Mouse (Mus musculus) layer of hippocampus, postnatal 36 days (tissue): ENCODE results near the gene Tnpo3. TPM values are rescaled to one million over a fixed set of nuclear protein-coding genes. Genes with fewer than 3 reads are reported as not detected.

Experiments
- total RNA-seq, 2 experiments: library from RNA; stranded (reverse); gene quantifications; 2 replicates each; pipeline ENCODE4 v1.2.3; 2021

Tnpo3 gene
- total RNA-seq, 2 experiments from 2014 or later: 72.3 to 73.1 TPM

Other genes with a start within 250 kb of the Tnpo3 start
- gene Opn1sw, start 221.4 kb downstream of the Tnpo3 start, total RNA-seq: not detected
- 10 to 100 TPM; 62.7 to 64.8 TPM for gene Ccdc136, start 213.6 kb downstream of the Tnpo3 start, total RNA-seq
- gene Flnc, start 176.6 kb downstream of the Tnpo3 start, total RNA-seq: 1 to 10 TPM; 1.1 to 1.2 TPM
- 100 to 1,000 TPM; 242 to 264 TPM for gene Atp6v1f, start 142.2 kb downstream of the Tnpo3 start, total RNA-seq
- gene Atp6v1fnb, start 138.4 kb downstream of the Tnpo3 start, total RNA-seq: 1 to 10 TPM; 1.2 to 2.0 TPM
- 1 to 10 TPM; 1.7 to 1.9 TPM for gene Kcp, start 101.9 kb downstream of the Tnpo3 start, total RNA-seq
- 1 to 10 TPM; 4.5 to 4.8 TPM for gene Irf5, start 83.3 kb downstream of the Tnpo3 start, total RNA-seq
- gene Tspan33, start 84.3 kb upstream of the Tnpo3 start, total RNA-seq: 10 to 100 TPM; 34.4 to 36.3 TPM
- 10 to 100 TPM; 16.6 to 17.4 TPM for gene Smo, start 125.6 kb upstream of the Tnpo3 start, total RNA-seq
- gene Ahcyl2, start 158.1 kb upstream of the Tnpo3 start, total RNA-seq: 100 to 1,000 TPM; 232 to 261 TPM